Mouse (Mus musculus) MEL (cell line): Measurements from ENCODE around the gene Tert. TPM values are rescaled to one million over a fixed set of nuclear protein-coding genes. Genes with fewer than 3 reads are reported as not detected.
A peak's percentile ranks its signal among the peaks of the same experiment; 100 is the strongest.

Source experiments
- DNase-seq: peaks from one replicate; pipeline ENCODE4 v3.0.0; 2011; ENCODE audit warnings: low read depth, low spot score
- H3K27ac ChIP-seq: 2 replicates; pipeline ENCODE4 v1.5.1; 2012; ENCODE audit warnings: low read depth, mild to moderate bottlenecking, control low read depth, low read length, moderate library complexity; ENCODE audit not compliant: control insufficient read depth
- H3K27me3 ChIP-seq, 2 experiments: fragments of 150-350 bp in 1 of 2; sonication (generic) in 1 of 2; 2 replicates each; pipeline ENCODE4 v1.6.1; 2012; ENCODE audit warnings: low read length in 2 of 2, mild to moderate bottlenecking in 2 of 2, improper control_type of control experiment in 1 of 2, moderate library complexity in 1 of 2; ENCODE audit not compliant: insufficient read depth in 2 of 2, control insufficient read depth in 1 of 2
- H3K36me3 ChIP-seq, 2 experiments: 2 replicates each; pipeline ENCODE4 v1.6.1; 2012 to 2014; ENCODE audit warnings: low read length in 2 of 2, improper control_type of control experiment in 1 of 2, inconsistent platforms in 1 of 2, mild to moderate bottlenecking in 1 of 2; ENCODE audit not compliant: insufficient read depth in 2 of 2, control insufficient read depth in 1 of 2
- H3K4me1 ChIP-seq, 2 experiments: fragments of 150-350 bp in 1 of 2; sonication (generic) in 1 of 2; 2 replicates each; pipeline ENCODE4 v1.6.1; 2012; ENCODE audit warnings: low read length in 2 of 2, improper control_type of control experiment in 1 of 2, mild to moderate bottlenecking in 1 of 2; ENCODE audit not compliant: insufficient read depth in 2 of 2, control insufficient read depth in 1 of 2
- H3K4me3 ChIP-seq, 2 experiments: fragments of 150-350 bp in 1 of 2; sonication (generic) in 1 of 2; 2 replicates each; pipeline ENCODE4 v1.5.1; 2012; ENCODE audit warnings: low read depth in 2 of 2, low read length in 2 of 2, mild to moderate bottlenecking in 2 of 2, moderate library complexity in 2 of 2, control low read depth in 1 of 2, improper control_type of control experiment in 1 of 2; ENCODE audit not compliant: control insufficient read depth in 1 of 2, insufficient read depth in 1 of 2
- H3K79me2 ChIP-seq: 2 replicates; pipeline ENCODE4 v1.6.1; 2012; ENCODE audit warnings: mild to moderate bottlenecking, low read length, moderate library complexity; ENCODE audit not compliant: control insufficient read depth, poor library complexity, insufficient read depth
- H3K9ac ChIP-seq: 2 replicates; pipeline ENCODE4 v1.6.1; 2012; ENCODE audit warnings: low read depth, mild to moderate bottlenecking, control low read depth, low read length, moderate library complexity; ENCODE audit not compliant: control insufficient read depth, poor library complexity, severe bottlenecking
- H3K9me3 ChIP-seq: fragments of 150-350 bp; sonication (generic); replicated peaks from 2 replicates; pipeline ENCODE4 v1.6.1; 2012; ENCODE audit warnings: mild to moderate bottlenecking, low read length, improper control_type of control experiment, moderate library complexity; ENCODE audit not compliant: insufficient read depth
- CTCF ChIP-seq, 3 experiments: IDR thresholded peaks in 2 of 3; conservative IDR thresholded peaks in 1 of 3; 2 replicates each; pipeline ENCODE4 v1.5.1; 2011 to 2012; ENCODE audit warnings: low read length in 3 of 3, low read depth in 2 of 3, mild to moderate bottlenecking in 2 of 3, improper control_type of control experiment in 1 of 3, inconsistent platforms in 1 of 3, mixed read lengths in 1 of 3, moderate library complexity in 1 of 3; ENCODE audit not compliant: control insufficient read depth in 1 of 3, insufficient read depth in 1 of 3, poor library complexity in 1 of 3, severe bottlenecking in 1 of 3
- E2F4 ChIP-seq: IDR thresholded peaks from 2 replicates; pipeline ENCODE4 v1.6.1; 2011; ENCODE audit warnings: low read depth, low read length, improper control_type of control experiment, borderline replicate concordance
- ELF1 ChIP-seq: IDR thresholded peaks from 2 replicates; pipeline ENCODE4 v1.6.1; 2014; ENCODE audit warnings: low read depth, mild to moderate bottlenecking, inconsistent platforms, low read length, improper control_type of control experiment, moderate library complexity
- EP300 ChIP-seq, 2 experiments: IDR thresholded peaks; 2 replicates each; pipeline ENCODE4 v1.6.1; 2011; ENCODE audit warnings: improper control_type of control experiment in 2 of 2, low read length in 2 of 2, low read depth in 1 of 2, mild to moderate bottlenecking in 1 of 2
- ETS1 ChIP-seq: IDR thresholded peaks from 2 replicates; pipeline ENCODE4 v1.6.1; 2012; ENCODE audit warnings: low read depth, mild to moderate bottlenecking, inconsistent platforms, low read length, improper control_type of control experiment, moderate library complexity
- GATA1 ChIP-seq: IDR thresholded peaks from 2 replicates; pipeline ENCODE4 v1.6.1; 2011; ENCODE audit warnings: low read depth, low read length, improper control_type of control experiment
- JUND ChIP-seq: IDR thresholded peaks from 2 replicates; pipeline ENCODE4 v1.6.1; 2011; ENCODE audit warnings: low read depth, mild to moderate bottlenecking, improper control_type of control experiment, low read length
- KAT2A ChIP-seq: conservative IDR thresholded peaks from 2 replicates; pipeline ENCODE4 v1.6.1; 2012; ENCODE audit warnings: low read depth, low read length, improper control_type of control experiment, inconsistent platforms
- MAFK ChIP-seq: IDR thresholded peaks from 2 replicates; pipeline ENCODE4 v1.6.1; 2011; ENCODE audit warnings: low read depth, mild to moderate bottlenecking, low read length, improper control_type of control experiment, borderline replicate concordance
- MAX ChIP-seq: IDR thresholded peaks from 2 replicates; pipeline ENCODE4 v1.6.1; 2011; ENCODE audit warnings: low read length, improper control_type of control experiment
- MEF2A ChIP-seq: IDR thresholded peaks from 2 replicates; pipeline ENCODE4 v1.6.1; 2014; ENCODE audit warnings: low read depth, mild to moderate bottlenecking, inconsistent platforms, low read length, improper control_type of control experiment; ENCODE audit not compliant: poor library complexity, insufficient replicate concordance, severe bottlenecking; ENCODE audit errors: extremely low read depth
- MYC ChIP-seq: IDR thresholded peaks from 2 replicates; pipeline ENCODE4 v1.6.1; 2011; ENCODE audit warnings: low read depth, mild to moderate bottlenecking, low read length, improper control_type of control experiment, moderate library complexity
- NELFE ChIP-seq: IDR thresholded peaks from 2 replicates; pipeline ENCODE4 v1.6.1; 2011; ENCODE audit warnings: low read depth, low read length, improper control_type of control experiment
- NRF1 ChIP-seq: IDR thresholded peaks from 2 replicates; pipeline ENCODE4 v1.6.1; 2014; ENCODE audit warnings: low read depth, mild to moderate bottlenecking, inconsistent platforms, low read length, improper control_type of control experiment, moderate library complexity; ENCODE audit not compliant: poor library complexity, insufficient read depth, severe bottlenecking
- POLR2AphosphoS5 ChIP-seq: IDR thresholded peaks from 2 replicates; pipeline ENCODE4 v1.6.1; 2012; ENCODE audit warnings: low read depth, borderline replicate concordance, mild to moderate bottlenecking, inconsistent platforms, low read length, moderate library complexity, mixed read lengths
- RCOR1 ChIP-seq: IDR thresholded peaks from 2 replicates; pipeline ENCODE4 v1.6.1; 2012; ENCODE audit warnings: low read depth, mild to moderate bottlenecking, inconsistent platforms, low read length, improper control_type of control experiment
- SIN3A ChIP-seq: IDR thresholded peaks from 2 replicates; pipeline ENCODE4 v1.6.1; 2012; ENCODE audit warnings: low read length, improper control_type of control experiment, inconsistent platforms
- SMC3 ChIP-seq: IDR thresholded peaks from 2 replicates; pipeline ENCODE4 v1.6.1; 2011; ENCODE audit warnings: low read depth, low read length, improper control_type of control experiment
- TAL1 ChIP-seq: IDR thresholded peaks from 2 replicates; pipeline ENCODE4 v1.6.1; 2012; ENCODE audit warnings: mild to moderate bottlenecking, inconsistent platforms, low read length, moderate library complexity, mixed read lengths
- TBP ChIP-seq: IDR thresholded peaks from 2 replicates; pipeline ENCODE4 v1.8.0; 2011; ENCODE audit warnings: low read depth, low read length, improper control_type of control experiment
- TCF12 ChIP-seq: IDR thresholded peaks from 2 replicates; pipeline ENCODE4 v1.6.1; 2014; ENCODE audit warnings: low read depth, mild to moderate bottlenecking, inconsistent platforms, low read length, improper control_type of control experiment, moderate library complexity
- USF2 ChIP-seq, 2 experiments: IDR thresholded peaks; 2 replicates each; pipeline ENCODE4 v1.6.1; 2011 to 2012; ENCODE audit warnings: improper control_type of control experiment in 2 of 2, low read length in 2 of 2, borderline replicate concordance in 1 of 2, inconsistent platforms in 1 of 2, low read depth in 1 of 2, mild to moderate bottlenecking in 1 of 2; ENCODE audit not compliant: insufficient read depth in 1 of 2
- ZC3H11A ChIP-seq: IDR thresholded peaks from 2 replicates; pipeline ENCODE4 v1.6.1; 2012; ENCODE audit warnings: low read depth, mild to moderate bottlenecking, inconsistent platforms, low read length, improper control_type of control experiment
- ZKSCAN1 ChIP-seq: IDR thresholded peaks from 2 replicates; pipeline ENCODE4 v1.6.1; 2012; ENCODE audit warnings: low read depth, mild to moderate bottlenecking, inconsistent platforms, low read length, improper control_type of control experiment, moderate library complexity
- polyA plus RNA-seq, 2 experiments: library from polyadenylated mRNA; stranded (reverse) in 1 of 2; unstranded in 1 of 2; fragments of >175 nt in 1 of 2; fragments of >200 nt in 1 of 2; gene quantifications; 2 replicates each; pipeline versions ENCODE4 v1.2.1 to v1.2.4; 2012; ENCODE audit warnings: low replicate concordance in 2 of 2, low read depth in 1 of 2; ENCODE audit not compliant: insufficient read length in 2 of 2, insufficient read depth in 1 of 2, missing spikeins in 1 of 2
- total RNA-seq: library from RNA; depleted of rRNA; stranded (reverse); fragments of 300-350 nt; gene quantifications from 2 replicates; pipeline ENCODE4 v1.2.3, GENCODE M21; 2012

Tert gene
- total and polyA plus RNA-seq, 3 experiments, result 1.2 to 2.0 TPM; not detected in 1

- H3K79me2 ChIP-seq, result peaks cover 18% of the 10 kb centered on the region
- H3K27ac ChIP-seq, result peak overlapping the region; percentile 62
- TF ChIP-seq ETS1, result peak; percentile 75
- TF ChIP-seq POLR2AphosphoS5, result no peak
- no peak for TF ChIP-seq ZC3H11A
- TF ChIP-seq NRF1, result no peak
- no peak for TF ChIP-seq USF2 (IDR thresholded peaks at IDR 0.05; ENCODE audit: borderline replicate concordance in 1 of 2, insufficient read depth in 1 of 2, low read depth in 1 of 2, low read length in 2 of 2)
- peak; percentile 56 for TF ChIP-seq RCOR1
- no peak for TF ChIP-seq NELFE
- no peak for TF ChIP-seq JUND
- TF ChIP-seq KAT2A, result peak; percentile 36; the same call in 1 of the 2 replicates
- peak; percentile 72 for TF ChIP-seq ELF1
- no peak for TF ChIP-seq ZKSCAN1
- TF ChIP-seq TBP, result peak; percentile 100
- TF ChIP-seq SIN3A, result peak; percentile 68
- peak; percentile 71 to 85 for TF ChIP-seq EP300 (IDR thresholded peaks at IDR 0.05; ENCODE audit: low read depth in 1 of 2, low read length in 2 of 2)
- TF ChIP-seq MAFK, result peak; percentile 99
- no peak for TF ChIP-seq CTCF (IDR thresholded peaks at IDR 0.05 in 2 of 3, conservative IDR thresholded peaks at IDR 0.05 in 1 of 3; ENCODE audit: control insufficient read depth in 1 of 3, insufficient read depth in 1 of 3, low read depth in 2 of 3, low read length in 3 of 3, poor library complexity in 1 of 3, severe bottlenecking in 1 of 3)
- no peak for TF ChIP-seq TAL1
- 0 out of 2 replicates have a peak, but pooled peaks have one; percentile 8 for TF ChIP-seq SMC3
- peak; percentile 88 for TF ChIP-seq GATA1
- TF ChIP-seq E2F4, result 0 out of 2 replicates have a peak, but pooled peaks have one; percentile 8
- no peak for TF ChIP-seq MAX
- peak; percentile 48; the same call in 1 of the 2 replicates for TF ChIP-seq TCF12
- no peak for TF ChIP-seq MEF2A
- TF ChIP-seq MYC, result peak; percentile 79
- TF ChIP-seq, all 39 proteins: peak for 13
- Histone ChIP-seq H3K9ac (peak overlapping the region; percentile 33; the same call in 1 of the 2 replicates), H3K27me3 (no peaks in the 10 kb centered on the region), H3K4me1 (peaks cover 0 to 14% of the 10 kb centered on the region in 2 experiments; a peak in 3 of 4 replicates), H3K9me3 (no peaks in the 10 kb centered on the region), H3K4me3 (peak overlapping the region in 1 of 2 experiments; percentile 50; a peak in 3 of 4 replicates), H3K36me3 (peaks cover 0 to 8% of the 10 kb centered on the region in 2 experiments; a peak in 2 of 4 replicates)
- peak; percentile 94 for DNase-seq
Measured at GRCm38 (mm10) chr13:73600217-73600616, 26.5 kb upstream of the Tert start.
